Mouse (Mus musculus) cerebellum, adult 2 months (tissue): Measurements from ENCODE around the gene Gm48552.

Experiments used
- CTCF ChIP-seq: fragments of 200-500 bp; IDR thresholded peaks from 2 replicates; pipeline ENCODE4 v1.5.1; 2011; ENCODE audit warnings: low read depth, mild to moderate bottlenecking, control low read depth, low read length, moderate library complexity, borderline replicate concordance; ENCODE audit not compliant: insufficient read depth
- POLR2A ChIP-seq: fragments of 200-500 bp; IDR thresholded peaks from 2 replicates; pipeline ENCODE4 v1.6.1; 2011; ENCODE audit warnings: low read length, control low read depth, borderline replicate concordance; ENCODE audit not compliant: insufficient read depth

DNA sequence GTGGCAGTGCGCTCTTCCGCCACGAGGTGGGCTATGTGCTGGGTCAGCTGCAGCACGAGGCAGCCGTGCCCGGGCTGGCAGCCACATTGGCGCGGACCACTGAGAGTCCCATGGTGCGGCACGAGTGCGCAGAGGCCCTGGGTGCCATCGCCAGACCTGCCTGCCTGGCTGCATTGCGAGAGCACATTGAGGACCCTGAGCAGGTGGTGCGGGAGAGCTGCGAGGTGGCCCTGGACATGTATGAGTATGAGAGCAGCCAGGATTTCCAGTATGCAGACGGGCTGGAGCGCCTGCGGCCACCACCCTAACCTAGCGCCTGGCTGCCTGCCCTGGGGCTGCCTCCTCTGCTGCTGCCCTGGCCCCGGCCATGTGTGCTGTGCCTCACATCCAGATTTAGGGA, 1.1 kb upstream of the Gm48552 start:
- TF ChIP-seq CTCF: no peak
- TF ChIP-seq POLR2A: no peak
